Mouse (Mus musculus) c-Kit-positive CD71-positive TER-119-negative erythroid progenitor cells, embryonic 14.5 days (primary cell): ENCODE data around the gene Hsd17b11.
"Not testable (repeated sequence)": the region's sequence is repeated elsewhere in the genome, so short reads cannot be mapped to it uniquely, and the experiment has no call there.

Experiments used
- DNase-seq: peaks from one replicate; pipeline ENCODE4 v3.0.0-alpha.2; 2013; ENCODE audit warnings: low read depth

The Hsd17b11 gene

GRCm38 (mm10) chr5:103980705-103981560, 40.8 kb downstream of the Hsd17b11 start:
- no peak for DNase-seq

- no peak for DNase-seq
Measured at GRCm38 (mm10) chr5:103977907-103978570, 43.7 kb downstream of the Hsd17b11 start.

GRCm38 (mm10) chr5:103977297-103977696, 44.4 kb downstream of the Hsd17b11 start, which contains the start of gene Hsd17b13:
Gene Hsd17b13, minus strand, starts transcription at chr5:103977410.
- no peak for DNase-seq

GRCm38 (mm10) chr5:103975736-103976135, 46.0 kb downstream of the Hsd17b11 start:
- DNase-seq: no peak

- DNase-seq: no peak
Measured at GRCm38 (mm10) chr5:103972801-103973200, 48.9 kb downstream of the Hsd17b11 start.

- DNase-seq: no peak
Measured at GRCm38 (mm10) chr5:103972379-103972778, 49.3 kb downstream of the Hsd17b11 start.

GRCm38 (mm10) chr5:103971051-103971450, 50.7 kb downstream of the Hsd17b11 start:
- DNase-seq: no peak

GRCm38 (mm10) chr5:103962935-103963429, 58.7 kb downstream of the Hsd17b11 start:
- DNase-seq: no peak

GRCm38 (mm10) chr5:103954638-103955037, 67.1 kb downstream of the Hsd17b11 start:
- no peak for DNase-seq

- no peak for DNase-seq
Measured at GRCm38 (mm10) chr5:103953135-103954083, 68.3 kb downstream of the Hsd17b11 start.

GRCm38 (mm10) chr5:103950138-103950537, 71.6 kb downstream of the Hsd17b11 start:
- DNase-seq: not testable (repeated sequence)

- no peak for DNase-seq
Measured at GRCm38 (mm10) chr5:103943183-103943582, 78.5 kb downstream of the Hsd17b11 start.

GRCm38 (mm10) chr5:103939856-103940255, 81.9 kb downstream of the Hsd17b11 start:
- DNase-seq: no peak
